Mouse (Mus musculus) adrenal gland, postnatal 25 days (tissue): ENCODE data around the gene Crlf1. TPM values are rescaled to one million over a fixed set of nuclear protein-coding genes. Genes with fewer than 3 reads are reported as not detected.
A peak's percentile ranks its signal among the peaks of the same experiment; 100 is the strongest.

Source experiments
- DNase-seq: peaks from one replicate; pipeline ENCODE4 v3.0.0; 2021; ENCODE audit warnings: mixed read lengths
- total RNA-seq: library from RNA; stranded (reverse); gene quantifications from 2 replicates; pipeline ENCODE4 v1.2.3, GENCODE M21; 2021

The Crlf1 gene
- total RNA-seq, 1 experiment from 2014 or later, result 0.18 TPM

DNA sequence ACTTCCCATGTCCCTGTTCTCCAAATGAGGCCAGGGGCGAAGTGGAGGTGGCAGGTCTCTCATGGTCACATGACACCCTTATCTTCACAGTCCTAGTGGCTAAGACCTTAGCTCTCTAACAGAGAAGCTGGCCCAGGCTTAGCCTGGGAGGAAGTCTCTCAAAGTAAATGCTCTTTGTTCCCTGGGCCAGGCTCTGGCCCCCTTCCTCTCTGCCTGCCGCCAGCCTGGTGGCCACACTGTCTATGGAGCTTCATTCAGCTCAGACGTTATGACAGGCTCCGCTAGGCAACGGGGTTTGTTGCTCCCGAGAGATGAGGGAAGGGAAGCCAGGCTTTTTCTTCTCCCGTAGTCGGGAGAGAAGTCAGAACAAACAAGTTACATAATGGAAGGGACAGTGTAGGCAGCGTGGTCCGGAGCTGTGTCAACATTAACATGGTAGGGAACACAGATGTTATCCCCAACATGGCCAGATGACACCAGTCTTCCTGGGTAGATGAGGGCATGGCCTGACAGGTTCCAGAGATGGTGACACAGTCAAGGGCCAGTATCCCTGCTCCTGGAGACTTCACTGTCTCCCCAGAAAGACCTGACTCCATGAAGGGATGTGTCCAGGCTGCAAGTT lies 23.6 kb upstream of the Crlf1 start:
- DNase-seq, result no peak

DNA sequence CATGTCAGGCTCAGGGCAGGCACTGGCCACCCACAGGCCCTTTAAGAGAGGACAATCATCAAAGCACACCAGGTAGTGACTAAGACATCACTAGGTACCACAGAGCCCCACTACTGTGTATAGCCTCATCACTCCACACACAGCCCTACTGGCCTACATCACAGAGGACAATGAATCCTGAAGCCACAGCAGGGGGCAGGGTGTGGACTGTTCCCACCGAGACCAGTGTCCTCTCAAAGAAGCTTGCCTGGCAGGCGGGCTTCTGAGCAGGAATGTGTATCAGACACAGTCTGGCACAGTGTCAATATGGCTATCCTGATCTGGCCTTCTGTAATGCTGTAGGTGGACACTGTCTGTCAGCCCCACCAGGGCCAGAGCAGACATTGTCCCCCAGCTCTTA lies 23.0 kb upstream of the Crlf1 start:
- no peak for DNase-seq

DNA sequence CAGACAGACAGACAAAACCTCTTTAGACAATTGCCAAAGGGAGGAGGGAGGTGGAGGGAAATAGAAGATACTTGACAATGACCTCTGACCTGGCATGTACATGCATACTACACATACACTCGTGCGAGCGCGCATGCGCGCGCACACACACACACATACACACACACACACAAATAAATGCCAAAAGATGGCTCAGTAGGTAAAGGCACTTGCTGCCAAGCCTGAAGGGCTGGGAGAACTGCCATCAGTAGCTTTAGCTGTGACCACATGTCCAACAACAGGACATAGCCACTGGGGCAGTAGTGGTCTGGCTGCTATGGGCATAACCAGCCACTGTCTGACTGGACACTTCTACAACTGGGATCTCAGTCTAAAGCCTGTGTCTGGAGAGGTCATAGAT lies 21.1 kb upstream of the Crlf1 start:
- DNase-seq, result no peak

DNA sequence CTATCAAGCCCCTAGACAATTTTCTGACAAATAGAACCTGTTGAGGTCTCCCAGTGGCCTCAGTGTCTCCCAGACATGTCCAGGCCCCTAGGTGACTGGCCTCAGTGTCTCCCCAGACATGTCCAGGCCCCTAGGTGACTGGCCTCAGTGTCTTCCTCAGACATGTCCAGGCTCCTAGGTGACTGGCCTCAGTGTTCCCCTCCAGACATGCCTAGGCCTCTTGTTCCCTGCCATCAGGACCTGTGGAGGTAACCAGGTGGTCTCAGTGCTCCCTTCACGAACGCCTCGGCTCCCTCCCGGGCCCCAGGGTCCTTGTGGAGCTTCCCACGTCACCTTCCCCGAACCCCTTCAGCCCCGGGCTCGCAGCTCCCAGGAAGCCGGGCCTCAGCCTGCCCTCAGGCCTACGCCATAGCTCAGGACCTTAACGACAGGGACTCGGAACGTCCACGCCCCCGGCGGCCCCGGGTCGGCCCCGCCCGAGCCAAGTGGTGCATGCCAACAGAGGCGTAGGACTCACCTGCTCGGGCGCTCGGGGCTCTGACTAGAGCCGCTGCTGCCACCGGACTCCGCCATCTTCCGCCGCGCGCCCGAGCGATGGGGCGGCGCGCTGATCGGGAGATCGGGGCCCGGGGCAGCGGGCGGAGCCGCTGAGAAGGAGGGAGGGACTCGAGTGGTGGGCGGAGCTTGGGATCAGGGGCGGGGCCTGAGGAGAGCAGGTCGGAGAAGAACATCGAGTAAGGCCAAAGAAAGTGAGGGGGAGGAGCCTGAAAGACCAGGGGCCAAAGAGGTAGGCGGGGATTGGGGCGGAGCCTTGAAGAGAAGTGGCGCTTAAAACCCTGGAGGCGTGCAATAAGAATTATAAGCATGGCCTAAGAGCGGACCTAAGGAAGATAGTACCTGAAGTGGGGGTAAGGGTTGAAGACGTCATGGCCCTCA lies 16.4 kb upstream of the Crlf1 start, which contains the start of gene Klhl26:
Gene Klhl26, minus strand, starts transcription at position 636 of the 936 bp plus-strand sequence.
- peak; percentile 96 for DNase-seq

DNA sequence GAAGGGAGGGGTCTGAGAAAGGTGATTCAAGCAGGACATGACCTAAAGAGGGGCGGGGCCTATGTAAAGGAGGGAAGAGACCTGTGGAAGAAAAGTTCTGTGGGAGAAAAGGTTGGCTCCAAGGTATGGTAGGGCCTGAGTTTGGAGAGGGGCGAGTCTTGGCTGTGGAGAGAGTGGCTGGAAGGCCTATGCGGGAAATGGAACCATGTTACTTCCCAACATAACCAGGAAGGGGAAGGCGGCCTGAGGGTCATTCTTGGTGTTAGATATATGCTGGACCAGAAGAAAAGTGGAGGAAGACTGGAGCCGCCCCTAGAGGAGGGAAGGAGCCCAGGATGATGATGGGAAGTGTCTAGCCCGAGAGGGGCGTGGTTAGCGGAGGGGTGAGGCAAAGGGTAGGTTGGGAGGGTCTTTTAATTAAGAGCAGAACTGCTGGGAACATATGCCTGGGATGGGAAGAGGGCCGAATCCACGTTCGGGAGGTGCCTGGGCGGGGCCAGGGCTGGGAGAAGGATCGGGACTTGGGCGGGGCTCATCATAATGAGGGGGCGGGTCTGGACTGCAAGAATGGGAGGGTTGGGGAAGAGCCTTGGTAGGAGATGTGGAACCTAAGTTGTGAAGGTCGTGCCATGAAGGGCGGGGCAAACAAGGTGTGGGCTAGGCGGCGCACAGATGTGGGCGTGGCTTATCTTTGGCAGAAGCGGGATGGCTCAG lies 15.5 kb upstream of the Crlf1 start:
- DNase-seq, result no peak

DNA sequence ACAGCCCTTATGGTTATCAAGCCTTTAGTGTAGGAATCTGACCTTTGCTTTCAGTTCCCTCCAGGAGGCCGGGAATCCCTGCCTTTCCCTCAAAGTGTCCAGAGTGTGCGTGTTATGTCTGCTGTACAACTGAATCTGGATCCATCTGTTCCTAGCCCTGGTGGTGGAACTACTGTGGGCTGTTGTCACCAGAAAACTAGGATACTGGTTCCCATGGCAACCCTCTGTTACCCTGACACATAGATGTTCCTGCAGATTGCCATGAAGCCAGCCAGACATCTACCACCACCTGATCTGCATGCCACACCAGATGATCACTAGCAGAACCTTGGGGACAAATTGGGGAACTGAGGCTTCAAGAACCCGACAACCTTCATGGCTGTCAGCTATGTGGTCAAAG lies 11.1 kb upstream of the Crlf1 start:
- no peak for DNase-seq

DNA sequence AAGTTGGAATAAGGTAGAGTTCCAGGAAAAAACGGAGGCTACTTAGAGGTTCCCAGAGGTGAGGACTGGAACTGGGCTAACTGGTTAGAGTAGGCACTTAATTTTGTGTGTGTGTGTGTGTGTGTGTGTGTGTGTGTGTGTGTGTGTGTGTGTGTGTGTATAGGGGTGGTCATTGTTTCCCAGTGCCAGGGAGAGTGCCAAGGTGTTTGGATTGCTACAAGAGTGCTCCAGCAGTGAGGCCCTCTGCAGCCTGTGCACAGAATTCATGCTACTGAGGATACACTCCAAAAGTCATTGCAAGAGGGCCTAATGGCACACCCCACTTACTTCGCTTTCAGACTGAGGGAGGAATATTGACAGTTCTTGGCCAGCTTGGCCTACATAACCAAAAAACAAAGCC lies 10.0 kb upstream of the Crlf1 start:
- no peak for DNase-seq

DNA sequence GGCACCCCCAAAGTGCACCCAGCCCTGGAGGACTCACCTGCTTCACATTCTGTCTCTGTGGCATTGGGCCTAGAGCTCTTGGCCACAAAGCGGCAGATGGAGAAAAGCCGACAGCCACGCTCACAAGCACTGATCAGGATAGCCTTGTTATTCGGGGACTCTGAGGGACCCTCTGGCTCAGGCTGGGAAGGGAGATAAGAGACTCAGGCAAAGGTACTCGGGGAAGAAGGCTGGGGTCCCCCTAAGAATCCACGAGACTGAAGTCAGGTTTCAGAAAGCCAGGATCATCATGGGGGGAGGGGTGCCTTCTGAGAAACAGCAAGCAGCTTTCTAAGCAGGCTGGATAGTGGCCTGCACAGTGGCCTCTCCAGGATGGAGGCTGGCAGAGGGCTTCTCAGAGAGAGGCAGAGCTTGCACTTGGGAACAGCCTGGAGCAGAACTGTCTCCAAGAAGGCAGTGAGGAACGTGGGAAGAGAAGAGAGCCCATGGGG lies 6.7 kb upstream of the Crlf1 start:
- no peak for DNase-seq

DNA sequence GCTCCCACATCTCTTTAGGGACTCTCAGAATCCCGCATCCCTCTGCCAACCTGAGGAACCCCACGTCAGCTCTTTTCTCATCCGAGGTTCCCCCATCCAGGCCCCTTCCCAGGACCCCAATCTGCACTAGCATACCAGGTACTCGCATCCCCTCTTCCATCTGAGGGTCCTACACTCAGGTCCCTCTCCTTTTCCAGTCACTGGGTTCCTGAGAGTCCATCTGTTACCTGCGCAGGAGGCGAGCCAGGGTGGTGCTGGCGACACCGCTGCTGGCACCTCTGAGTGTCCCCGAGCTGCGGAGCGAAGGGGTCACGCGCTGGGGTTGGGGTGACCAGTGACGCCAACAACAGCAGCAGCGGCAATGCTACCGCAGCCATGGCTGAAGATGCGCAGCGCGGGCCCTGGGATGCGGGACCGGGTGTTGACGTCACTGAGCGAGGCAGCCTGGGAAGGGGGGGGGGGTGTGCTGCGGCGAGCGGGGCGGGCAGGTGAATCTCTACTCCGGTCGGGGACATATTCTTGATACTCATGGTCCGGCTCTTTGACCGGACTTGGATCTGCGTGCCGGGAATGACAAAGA lies 5.9 kb upstream of the Crlf1 start, which contains the start of gene Tmem59l:
Gene Tmem59l, minus strand, starts transcription at position 418 of the 580 bp plus-strand sequence.
- DNase-seq, result no peak

DNA sequence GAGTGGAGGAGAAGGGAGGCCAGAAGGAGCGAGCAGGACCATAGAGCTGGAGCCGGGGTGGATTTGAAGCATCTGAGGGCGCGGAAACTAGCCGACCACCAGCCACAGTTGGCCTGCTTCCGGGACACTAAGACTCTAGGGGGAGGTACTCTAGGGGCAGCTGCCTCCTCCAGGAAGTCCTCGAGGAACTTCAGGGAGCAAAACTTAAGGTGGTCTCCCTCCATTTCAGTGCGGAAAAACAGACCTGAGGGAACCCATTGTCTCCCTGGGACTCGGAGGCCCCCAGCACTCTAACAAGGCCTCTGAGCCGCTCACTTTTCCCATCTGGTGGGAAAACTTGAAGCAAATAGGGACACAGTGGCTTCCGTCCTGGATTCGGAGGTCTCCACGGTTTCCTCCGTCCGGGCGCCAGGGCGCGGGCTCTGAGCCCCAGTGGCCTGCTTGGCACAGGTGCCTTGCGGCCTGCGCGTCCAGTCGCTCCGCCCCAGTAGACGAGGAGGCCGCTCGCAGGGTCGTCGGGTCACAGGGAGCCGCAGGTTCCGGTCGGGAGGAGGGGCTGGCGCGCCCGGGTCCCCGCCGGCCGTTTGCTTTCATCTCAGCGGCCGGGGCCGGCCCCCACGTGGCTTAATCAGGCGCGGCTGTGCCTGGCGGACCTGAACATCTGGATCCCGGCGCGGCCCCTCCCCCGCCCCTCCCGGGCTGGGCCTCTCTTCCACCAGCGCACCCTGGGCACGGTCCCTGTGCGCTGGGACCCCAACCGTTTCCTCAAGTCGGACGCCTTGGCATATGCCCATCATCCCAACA lies 4.8 kb upstream of the Crlf1 start:
- DNase-seq, result peak; percentile 30

DNA sequence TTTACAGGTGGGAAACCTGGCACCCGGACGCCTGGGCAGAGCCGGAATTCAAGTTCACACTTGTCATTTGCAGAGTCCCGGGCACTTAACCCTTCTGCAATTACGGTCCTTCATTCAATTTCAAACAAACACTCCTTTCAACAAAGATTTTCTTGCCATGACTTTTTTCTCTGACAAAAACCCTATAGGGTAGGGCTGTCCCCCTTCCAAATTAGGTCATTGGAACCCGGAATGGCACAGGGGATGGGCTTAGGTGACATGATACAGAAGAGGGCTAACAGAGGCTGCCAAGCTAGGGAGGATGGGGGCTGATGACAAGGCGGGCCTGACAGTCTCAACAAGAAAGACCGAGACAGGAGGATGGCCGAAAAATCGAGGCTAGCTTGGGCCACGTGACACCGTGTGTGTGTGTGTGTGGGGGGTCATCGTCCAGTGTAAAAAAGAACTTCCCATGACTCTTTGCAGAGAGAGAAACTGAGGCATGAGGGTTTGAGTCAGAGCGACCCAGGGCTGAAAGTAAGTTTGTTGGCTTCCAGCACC lies 4.0 kb upstream of the Crlf1 start:
- DNase-seq, result no peak

DNA sequence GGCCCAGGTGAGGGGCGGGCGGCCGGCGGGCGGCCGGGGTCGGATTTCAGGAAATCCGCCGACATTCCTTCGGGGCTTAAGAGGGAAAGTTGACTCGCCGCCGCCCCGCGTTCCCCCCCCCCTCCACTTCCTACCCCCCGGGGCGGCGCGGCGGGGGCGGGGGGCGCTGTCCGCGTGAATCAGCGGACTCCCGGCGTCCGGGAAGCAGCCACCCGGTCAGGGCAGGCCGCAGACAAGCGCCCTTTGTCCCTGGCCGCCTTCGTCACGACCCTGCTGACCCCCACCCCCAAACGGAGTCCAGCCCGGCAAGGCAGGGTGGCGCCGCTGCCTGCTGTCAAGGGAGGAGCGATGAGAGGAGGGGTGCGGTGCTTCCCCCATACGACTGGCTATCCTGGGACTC lies 3.4 kb upstream of the Crlf1 start:
- peak; percentile 22 for DNase-seq

DNA sequence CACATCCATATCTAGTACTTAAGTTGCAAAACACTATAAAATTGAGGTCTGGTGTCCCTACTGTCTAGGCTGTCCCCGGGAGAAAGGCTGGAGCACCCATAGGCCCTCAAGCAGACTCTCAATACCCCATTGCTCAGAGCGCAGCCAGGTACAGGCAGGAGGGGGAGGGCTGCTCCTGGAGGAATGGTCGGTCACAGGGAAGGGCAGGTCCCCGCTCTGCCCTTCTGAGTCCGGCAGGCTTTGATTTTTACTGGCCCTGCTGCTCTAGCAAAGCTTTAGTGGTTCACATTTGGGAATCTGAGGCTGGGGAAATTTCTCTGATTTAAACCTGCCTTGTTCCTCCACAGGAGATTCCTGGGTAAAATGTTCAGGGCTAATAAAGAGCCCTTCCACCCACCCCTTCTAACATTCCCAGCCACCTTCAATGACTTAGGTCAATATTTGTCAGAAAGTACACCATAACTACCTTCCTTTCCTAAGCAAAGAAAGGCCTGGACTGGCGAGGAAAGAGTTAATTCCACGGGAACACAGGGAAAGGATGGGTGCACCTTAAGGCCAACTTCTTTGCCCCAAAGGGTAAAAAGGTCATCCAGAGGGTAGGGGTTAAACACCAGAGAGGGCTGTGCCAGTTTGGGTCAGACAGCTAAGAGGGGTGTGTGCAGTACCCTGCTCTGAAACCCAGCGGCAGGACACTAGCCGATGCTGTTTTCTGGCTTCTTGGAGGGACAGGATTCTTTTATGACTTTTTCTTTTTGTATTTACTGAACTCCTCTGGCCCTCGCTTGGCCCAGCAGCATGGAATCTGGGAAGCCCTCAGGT lies 2.7 kb upstream of the Crlf1 start:
- DNase-seq, result no peak

DNA sequence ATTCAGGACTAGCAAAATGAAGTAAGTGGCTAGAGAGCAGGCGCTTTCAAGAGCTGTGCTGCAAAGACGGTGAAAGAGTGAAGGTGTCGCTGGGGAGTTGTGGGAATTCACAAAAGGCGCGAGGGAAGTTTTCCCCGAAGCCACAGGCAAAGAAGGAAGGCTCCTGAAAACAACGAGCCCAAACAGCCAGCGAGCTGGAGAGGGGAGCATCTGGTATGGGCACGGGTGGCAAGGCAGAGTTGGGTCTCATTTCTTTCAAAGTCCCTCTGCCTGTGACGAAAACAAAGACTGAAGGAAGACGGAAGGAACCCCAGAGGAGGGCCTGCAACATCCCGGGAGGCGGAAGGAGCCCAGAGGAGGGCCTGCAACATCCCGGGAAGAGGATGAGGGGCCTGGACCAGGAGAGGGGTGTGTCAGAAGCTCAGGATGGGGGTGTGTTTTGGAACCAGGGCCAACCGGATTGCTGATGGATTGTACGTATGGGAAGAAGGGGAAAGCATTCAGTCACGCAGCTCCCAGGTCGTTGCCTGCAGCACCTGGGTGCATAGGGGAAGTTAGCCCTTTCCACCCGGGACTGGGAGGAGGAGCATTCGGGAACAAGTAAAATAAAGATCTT lies 2.0 kb upstream of the Crlf1 start:
- no peak for DNase-seq

DNA sequence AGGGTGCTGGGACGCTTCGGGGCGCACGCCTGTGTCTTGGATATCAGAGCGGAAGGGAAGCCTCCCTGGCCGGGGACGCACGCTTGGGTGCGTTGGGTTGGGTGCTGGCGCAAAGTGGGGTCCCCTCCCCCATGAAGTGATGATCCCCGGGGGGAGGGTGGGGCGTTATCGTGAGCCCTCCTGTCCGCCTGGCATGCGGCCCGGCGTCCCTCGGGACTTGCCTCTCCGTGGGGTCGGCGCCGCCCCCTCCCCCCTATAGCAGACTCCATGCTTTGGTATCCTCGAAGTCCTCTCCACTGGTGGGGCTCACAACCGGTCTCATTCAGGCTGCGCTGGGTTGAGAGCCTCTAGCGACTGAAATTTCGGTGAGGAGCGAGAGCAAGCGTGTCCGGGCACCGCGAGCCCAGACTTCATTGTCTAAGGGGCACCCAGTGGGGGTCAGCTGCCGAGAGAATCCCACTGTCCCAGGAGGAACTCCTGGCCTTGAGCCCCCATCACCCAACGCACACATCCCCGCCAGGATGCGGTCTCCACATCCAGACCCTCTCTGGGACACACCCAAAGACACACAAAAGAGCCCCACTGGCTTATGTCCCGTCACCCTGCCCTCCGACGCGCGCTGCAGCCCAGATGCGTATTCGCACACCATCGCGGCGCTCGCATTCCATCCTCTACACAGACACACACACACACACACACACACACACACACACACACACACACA lies 896 bp downstream of the Crlf1 start:
- DNase-seq, result no peak

DNA sequence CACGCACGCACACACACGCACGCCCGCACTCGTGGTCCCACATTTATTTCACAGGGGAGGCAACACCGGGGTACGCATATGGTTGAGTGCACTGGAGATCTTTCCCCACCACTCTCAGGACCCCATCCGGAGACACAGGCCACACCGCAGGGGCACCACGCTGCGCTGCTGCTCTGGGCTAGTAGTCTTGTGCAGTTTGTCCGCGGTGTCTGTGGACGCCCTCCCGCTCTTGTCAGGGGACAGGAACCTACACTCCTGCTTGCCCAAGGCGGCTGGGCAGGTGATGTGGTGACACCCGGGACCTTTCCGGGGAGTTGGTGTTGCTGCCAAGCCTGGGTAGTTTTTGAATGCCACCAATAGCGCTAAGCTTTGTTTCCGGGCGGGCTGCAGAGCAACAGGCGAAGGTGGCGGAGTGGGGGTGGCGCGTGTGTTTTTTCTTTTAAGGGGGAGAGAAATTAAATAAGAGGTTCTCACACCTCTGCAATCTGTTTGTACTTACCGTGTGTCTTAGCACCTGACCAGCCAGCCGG lies 1.5 kb downstream of the Crlf1 start:
- DNase-seq, result no peak

DNA sequence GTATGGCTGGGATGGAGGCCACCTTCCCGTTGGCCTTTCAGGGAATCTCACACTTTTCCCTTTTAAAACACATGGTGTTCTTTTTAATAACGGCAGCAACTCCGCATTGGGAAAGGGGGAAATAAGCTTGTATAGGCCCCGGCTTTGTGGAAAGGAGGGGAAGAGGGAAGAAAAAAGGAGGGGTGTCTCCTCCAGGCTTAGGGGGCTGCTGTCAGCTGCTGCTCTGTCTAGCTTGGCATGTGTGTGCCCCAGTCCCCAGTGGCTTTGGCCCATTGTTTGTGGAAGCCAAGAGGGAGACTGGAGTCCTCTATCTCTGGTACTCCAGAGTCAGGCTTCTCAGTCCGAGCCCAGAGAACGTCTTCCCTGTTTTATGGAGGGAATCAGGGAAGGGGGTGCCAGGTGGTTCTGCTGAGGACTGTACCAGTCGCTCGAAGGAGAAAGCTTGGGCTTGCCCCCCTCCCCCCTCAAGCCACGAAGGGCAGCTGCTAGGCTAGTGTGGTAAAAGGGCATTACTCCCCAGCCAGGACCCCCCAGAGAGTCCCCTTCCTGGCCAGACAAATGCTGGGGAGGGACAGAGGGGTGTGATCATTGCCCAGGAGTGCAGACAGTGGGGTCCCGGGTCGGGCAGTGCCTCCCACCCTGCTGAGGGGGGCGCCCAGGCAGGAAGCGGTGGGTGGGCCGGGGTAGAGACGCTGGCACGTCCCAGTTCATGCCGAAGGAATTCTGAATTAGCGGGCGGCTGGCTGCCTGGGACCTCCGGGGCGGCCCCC lies 2.2 kb downstream of the Crlf1 start:
- DNase-seq, result no peak

DNA sequence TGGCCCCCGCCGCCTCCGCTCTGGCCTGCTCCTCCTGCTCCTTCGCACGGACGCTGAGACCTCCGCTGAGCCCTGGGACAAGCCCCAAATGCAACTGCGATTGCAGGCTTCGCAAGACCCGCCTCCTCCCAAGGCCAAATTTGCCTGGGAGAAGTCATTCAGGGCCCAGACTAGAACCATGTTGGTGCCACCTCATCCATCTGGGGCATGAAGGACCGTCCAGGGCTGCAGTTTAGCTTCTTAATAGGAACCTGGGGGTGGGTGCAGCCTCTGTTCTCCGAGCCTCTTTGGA lies 2.8 kb downstream of the Crlf1 start:
- DNase-seq, result no peak
